Mouse (Mus musculus) brown adipose tissue, adult 24 weeks (tissue): ENCODE data around the gene Lipc. TPM values are rescaled to one million over a fixed set of nuclear protein-coding genes. Genes with fewer than 3 reads are reported as not detected.

Source experiments
- H3K27ac ChIP-seq: fragments of 200-500 bp; replicated peaks from 2 replicates; pipeline ENCODE4 v1.5.1; 2012; ENCODE audit warnings: low read depth, mild to moderate bottlenecking, low read length
- H3K4me1 ChIP-seq: fragments of 200-500 bp; 2 replicates; pipeline ENCODE4 v1.6.1; 2012; ENCODE audit warnings: low read length, mixed read lengths; ENCODE audit not compliant: control insufficient read depth, insufficient read depth, insufficient read length
- H3K4me3 ChIP-seq: fragments of 200-500 bp; 2 replicates; pipeline ENCODE4 v1.5.1; 2012; ENCODE audit warnings: low read depth, mild to moderate bottlenecking, low read length, moderate library complexity; ENCODE audit not compliant: insufficient read depth
- polyA plus RNA-seq: library from polyadenylated mRNA; stranded (reverse); fragments of >200 nt; gene quantifications from 2 replicates; pipeline ENCODE4 v1.2.4, GENCODE M21; 2012; ENCODE audit not compliant: missing spikeins, insufficient read depth, insufficient read length

Lipc gene
- polyA plus RNA-seq = not detected in 2 replicates

- Histone ChIP-seq H3K4me1 (no peaks in the 10 kb centered on the region), H3K27ac (no peak within 1 kb of the TSS), H3K4me3 (no peak within 1 kb of the TSS)
Measured at GRCm38 (mm10) chr9:70952126-70952525, at the start of gene Lipc. Lipc (minus strand) TSS chr9:70952226.

GRCm38 (mm10) chr9:70999161-70999560, 47.1 kb upstream of the Lipc start:
- Histone ChIP-seq H3K4me1 (no peaks in the 10 kb centered on the region), H3K4me3 (no peak overlapping the region), H3K27ac (no peak overlapping the region)

- no peak overlapping the region for H3K27ac ChIP-seq
- H3K4me3 ChIP-seq = no peak overlapping the region
- no peaks in the 10 kb centered on the region for H3K4me1 ChIP-seq
Measured at GRCm38 (mm10) chr9:70998719-70999118, 46.7 kb upstream of the Lipc start.

GRCm38 (mm10) chr9:70993326-70993725, 41.3 kb upstream of the Lipc start:
- Histone ChIP-seq H3K27ac (no peak overlapping the region), H3K4me1 (no peaks in the 10 kb centered on the region)

DNA sequence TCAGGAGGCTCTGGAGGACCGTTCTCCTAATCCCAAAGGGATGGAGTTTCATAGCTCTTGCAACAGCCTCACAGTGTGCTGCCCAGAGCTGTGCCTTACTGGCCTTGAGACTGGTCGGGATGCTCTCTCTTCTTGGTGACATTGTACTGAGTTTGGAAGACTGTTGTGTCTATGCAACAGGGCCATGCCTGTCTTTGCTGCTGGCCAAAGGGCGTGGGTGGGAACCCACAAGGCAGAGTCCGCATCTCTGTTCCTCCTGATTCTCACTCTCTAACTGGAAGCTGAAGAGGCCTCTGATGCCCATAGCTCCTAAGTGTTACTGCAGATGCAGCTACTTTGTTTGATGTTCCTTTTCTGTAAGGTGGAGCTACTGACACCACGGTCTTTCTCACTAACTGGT, 39.4 kb upstream of the Lipc start:
- H3K27ac ChIP-seq = no peak overlapping the region
- H3K4me3 ChIP-seq = no peak overlapping the region

More at GRCm38 (mm10) chr9:70993326-70993725, 41.3 kb upstream of the Lipc start:
- H3K4me3 ChIP-seq = no peak overlapping the region

DNA sequence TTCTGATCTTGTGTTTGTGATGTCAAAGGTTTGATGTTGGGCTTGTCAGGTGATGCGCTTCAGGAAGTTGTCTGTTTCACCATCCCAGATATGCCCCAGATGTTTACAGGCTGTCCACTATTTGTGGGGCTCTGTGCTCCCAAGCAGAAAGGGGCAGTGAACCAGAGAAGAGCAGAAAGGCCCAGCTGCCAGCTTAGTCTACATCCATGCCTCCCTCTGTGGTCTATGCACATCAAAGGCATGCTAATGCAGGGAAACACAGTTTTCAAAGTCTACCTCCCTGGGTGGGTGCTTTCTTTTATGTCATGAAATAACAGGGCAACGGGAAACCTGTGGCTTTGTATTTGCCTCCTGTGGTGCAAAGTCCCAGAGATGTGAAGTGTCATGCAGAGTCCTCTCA, 35.2 kb upstream of the Lipc start:
- H3K4me1 ChIP-seq = no peaks in the 10 kb centered on the region
- no peak overlapping the region for H3K4me3 ChIP-seq
- no peak overlapping the region for H3K27ac ChIP-seq

More for the DNA sequence above, 39.4 kb upstream of the Lipc start:
- no peaks in the 10 kb centered on the region for H3K4me1 ChIP-seq

GRCm38 (mm10) chr9:70982991-70983480, 31.0 kb upstream of the Lipc start:
- Histone ChIP-seq H3K4me1 (no peaks in the 10 kb centered on the region), H3K27ac (no peak overlapping the region), H3K4me3 (no peak overlapping the region)

DNA sequence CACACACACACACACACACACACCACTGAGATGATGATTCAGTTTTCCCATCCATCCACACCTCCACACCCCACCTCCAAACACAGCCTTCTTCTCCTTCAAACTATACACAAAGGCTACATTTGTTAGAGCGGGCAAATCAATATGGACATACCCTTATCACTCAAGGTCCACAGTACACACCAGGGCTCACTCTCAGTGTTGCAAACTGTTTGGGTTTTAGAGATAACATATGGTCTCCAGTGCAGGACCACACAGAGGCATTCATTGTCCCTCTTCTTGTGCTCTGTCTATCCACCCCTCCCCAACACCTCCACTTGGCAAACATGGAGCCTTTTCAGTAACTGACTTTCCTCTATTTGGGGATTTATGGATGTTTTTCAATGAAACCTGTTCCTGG, 29.7 kb upstream of the Lipc start:
- Histone ChIP-seq H3K4me1 (no peaks in the 10 kb centered on the region), H3K4me3 (no peak overlapping the region), H3K27ac (no peak overlapping the region)

DNA sequence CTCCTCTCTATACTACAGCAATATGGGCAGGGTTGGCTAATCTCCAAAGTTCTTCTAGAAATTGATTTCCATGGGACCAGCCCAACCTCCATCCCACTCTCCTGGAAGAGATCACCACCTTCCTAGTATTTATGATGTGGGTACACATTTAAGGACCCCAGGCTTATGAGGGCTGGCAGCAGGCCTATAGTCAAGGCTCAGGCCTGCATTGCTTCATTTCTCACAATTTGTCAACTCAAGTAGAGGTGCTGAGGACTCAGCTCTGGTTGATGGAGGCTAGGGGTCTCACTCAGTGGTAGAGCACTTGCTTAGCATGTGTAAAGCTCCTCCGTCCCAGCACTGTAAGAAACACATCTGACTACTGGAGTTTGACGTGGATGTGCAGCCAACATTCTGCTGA, 27.6 kb upstream of the Lipc start:
- Histone ChIP-seq H3K27ac (no peak overlapping the region), H3K4me1 (no peaks in the 10 kb centered on the region; the same call in 1 of the 2 replicates), H3K4me3 (no peak overlapping the region)

GRCm38 (mm10) chr9:70979171-70979570, 27.1 kb upstream of the Lipc start:
- no peaks in the 10 kb centered on the region; the same call in 1 of the 2 replicates for H3K4me1 ChIP-seq
- no peak overlapping the region for H3K27ac ChIP-seq
- no peak overlapping the region for H3K4me3 ChIP-seq

GRCm38 (mm10) chr9:70977392-70977791, 25.4 kb upstream of the Lipc start:
- Histone ChIP-seq H3K4me3 (no peak overlapping the region), H3K4me1 (no peaks in the 10 kb centered on the region; the same call in 1 of the 2 replicates), H3K27ac (peak overlapping the region; percentile 96)

- H3K27ac ChIP-seq = no peak overlapping the region
- no peaks in the 10 kb centered on the region; the same call in 1 of the 2 replicates for H3K4me1 ChIP-seq
- no peak overlapping the region for H3K4me3 ChIP-seq
Measured at GRCm38 (mm10) chr9:70975921-70976320, 23.9 kb upstream of the Lipc start.

GRCm38 (mm10) chr9:70973286-70973685, 21.3 kb upstream of the Lipc start:
- Histone ChIP-seq H3K4me1 (no peaks in the 10 kb centered on the region; the same call in 1 of the 2 replicates), H3K4me3 (no peak overlapping the region), H3K27ac (no peak overlapping the region)

GRCm38 (mm10) chr9:70969244-70969643, 17.2 kb upstream of the Lipc start:
- H3K4me3 ChIP-seq = no peak overlapping the region
- no peaks in the 10 kb centered on the region for H3K4me1 ChIP-seq
- H3K27ac ChIP-seq = no peak overlapping the region

- Histone ChIP-seq H3K4me1 (no peaks in the 10 kb centered on the region), H3K4me3 (no peak overlapping the region), H3K27ac (no peak overlapping the region)
Measured at GRCm38 (mm10) chr9:70965999-70966994, 14.3 kb upstream of the Lipc start.
